Mouse (Mus musculus) myocyte (in vitro differentiated cells): ENCODE measurements around the gene Zswim8. TPM values are rescaled to one million over a fixed set of nuclear protein-coding genes. Genes with fewer than 3 reads are reported as not detected.

Experiments
- H3K27me3 ChIP-seq: one replicate; pipeline ENCODE4 v1.6.1; 2011; ENCODE audit not compliant: control insufficient read depth, insufficient read depth, insufficient read length
- H3K36me3 ChIP-seq: one replicate; pipeline ENCODE4 v1.6.1; 2011; ENCODE audit not compliant: control insufficient read depth, insufficient read depth
- H3K4me2 ChIP-seq: one replicate; pipeline ENCODE4 v1.6.1; 2011; ENCODE audit warnings: low read depth, control low read depth
- H3K4me3 ChIP-seq: one replicate; pipeline ENCODE4 v1.5.1; 2011; ENCODE audit warnings: mild to moderate bottlenecking, control low read depth, moderate library complexity
- H3K79me2 ChIP-seq: one replicate; pipeline ENCODE4 v1.6.1; 2011; ENCODE audit not compliant: control insufficient read depth, insufficient read depth
- H3ac ChIP-seq: one replicate; pipeline ENCODE4 v1.6.1; 2011; ENCODE audit not compliant: control insufficient read depth, insufficient read length
- CEBPB ChIP-seq: IDR thresholded peaks from 2 replicates; pipeline ENCODE4 v1.6.1; 2011; ENCODE audit warnings: mild to moderate bottlenecking, moderate library complexity; ENCODE audit not compliant: poor library complexity, insufficient read depth, severe bottlenecking
- E2F4 ChIP-seq: IDR thresholded peaks from one replicate; pipeline ENCODE4 v1.6.1; 2011; ENCODE audit warnings: mild to moderate bottlenecking, control low read depth, moderate library complexity; ENCODE audit not compliant: insufficient read depth
- MAX ChIP-seq: IDR thresholded peaks from one replicate; pipeline ENCODE4 v1.6.1; 2011; ENCODE audit warnings: low read depth, mild to moderate bottlenecking, control low read depth
- MYOD1 ChIP-seq, 3 experiments: IDR thresholded peaks; one replicate each; pipeline ENCODE4 v1.6.1; 2011; ENCODE audit warnings: control low read depth in 2 of 3, low read depth in 2 of 3, mild to moderate bottlenecking in 2 of 3, moderate library complexity in 1 of 3; ENCODE audit not compliant: insufficient read length in 2 of 3, control insufficient read depth in 1 of 3
- MYOG ChIP-seq, 3 experiments: IDR thresholded peaks; one replicate each; pipeline ENCODE4 v1.6.1; 2011; ENCODE audit warnings: control low read depth in 2 of 3, low read depth in 2 of 3, mild to moderate bottlenecking in 2 of 3; ENCODE audit not compliant: insufficient read length in 2 of 3, control insufficient read depth in 1 of 3, insufficient read depth in 1 of 3
- POLR2A ChIP-seq: IDR thresholded peaks from one replicate; pipeline ENCODE4 v1.6.1; 2011; ENCODE audit warnings: low read depth, mild to moderate bottlenecking, control low read depth, moderate library complexity; ENCODE audit not compliant: insufficient read length
- POLR2AphosphoS2 ChIP-seq: IDR thresholded peaks from one replicate; pipeline ENCODE4 v1.6.1; 2011; ENCODE audit warnings: low read depth, control low read depth; ENCODE audit not compliant: insufficient read length
- REST ChIP-seq: IDR thresholded peaks from one replicate; pipeline ENCODE4 v1.6.1; 2011; ENCODE audit warnings: mild to moderate bottlenecking, control low read depth, moderate library complexity; ENCODE audit not compliant: insufficient read depth, insufficient read length
- SRF ChIP-seq: IDR thresholded peaks from one replicate; pipeline ENCODE4 v1.6.1; 2011; ENCODE audit warnings: low read depth; ENCODE audit not compliant: control insufficient read depth, insufficient read length
- TCF12 ChIP-seq: IDR thresholded peaks from one replicate; pipeline ENCODE4 v1.6.1; 2011; ENCODE audit warnings: mild to moderate bottlenecking, control low read depth; ENCODE audit not compliant: poor library complexity, insufficient read depth, severe bottlenecking
- TCF3 ChIP-seq: IDR thresholded peaks from one replicate; pipeline ENCODE4 v1.6.1; 2011; ENCODE audit warnings: low read depth, control low read depth; ENCODE audit not compliant: insufficient read length
- USF1 ChIP-seq: IDR thresholded peaks from one replicate; pipeline ENCODE4 v1.6.1; 2011; ENCODE audit warnings: low read depth, mild to moderate bottlenecking, control low read depth, moderate library complexity
- polyA plus RNA-seq: library from polyadenylated mRNA; unstranded; fragments of >200 nt; fragmentation: generic; extraction: Trizol; gene quantifications from one replicate; pipeline ENCODE4 v1.2.1, GENCODE M21; 2012; ENCODE audit warnings: missing spikeins

The Zswim8 gene
- polyA plus RNA-seq, 1 experiment, result 74.9 TPM

DNA sequence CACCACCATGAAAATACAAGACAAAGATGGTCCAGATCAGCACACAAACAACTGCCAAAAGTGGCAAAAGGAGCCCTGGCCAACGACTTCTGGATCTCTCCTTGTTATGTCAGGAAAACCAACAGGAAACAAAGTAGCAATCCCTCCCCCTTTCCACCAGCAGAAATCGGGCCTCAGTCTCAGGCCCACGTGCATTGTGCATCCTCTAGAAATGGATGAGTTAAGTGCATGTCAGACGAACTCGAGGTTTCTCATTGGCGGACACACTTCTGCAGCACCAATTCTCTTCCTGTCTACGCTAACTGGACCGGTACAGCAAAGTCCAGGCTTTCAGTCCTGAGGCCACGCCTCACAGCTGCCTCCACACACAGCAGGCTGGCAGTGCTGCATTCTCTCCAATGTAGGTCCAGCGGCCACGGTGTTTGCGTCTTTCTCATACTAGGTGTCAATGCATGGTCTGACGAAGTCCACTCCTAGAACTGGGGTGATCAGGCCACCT is 28.6 kb downstream of the Zswim8 start:
- Histone ChIP-seq H3K4me2 (no peak overlapping the region), H3K4me3 (no peak overlapping the region), H3K27me3 (no peaks in the 10 kb centered on the region), H3K36me3 (peaks cover 21% of the 10 kb centered on the region), H3ac (no peak overlapping the region), H3K79me2 (no peaks in the 10 kb centered on the region)
- no peak for TF ChIP-seq POLR2A
- TF ChIP-seq MYOG (IDR thresholded peaks at IDR 0.05; ENCODE audit: control insufficient read depth in 1 of 3, insufficient read depth in 1 of 3, insufficient read length in 2 of 3, low read depth in 2 of 3), result no peak
- no peak for TF ChIP-seq CEBPB
- no peak for TF ChIP-seq REST
- TF ChIP-seq TCF3, result no peak
- no peak for TF ChIP-seq SRF
- no peak for TF ChIP-seq TCF12
- TF ChIP-seq MAX, result no peak
- no peak for TF ChIP-seq MYOD1 (IDR thresholded peaks at IDR 0.05; ENCODE audit: control insufficient read depth in 1 of 3, insufficient read length in 2 of 3, low read depth in 2 of 3)
- TF ChIP-seq USF1, result no peak
- no peak for TF ChIP-seq E2F4
- no peak for TF ChIP-seq POLR2AphosphoS2

- Histone ChIP-seq H3K27me3 (no peaks in the 10 kb centered on the region), H3K4me3 (no peak overlapping the region), H3ac (no peak overlapping the region), H3K36me3 (peaks cover 17% of the 10 kb centered on the region), H3K79me2 (no peaks in the 10 kb centered on the region), H3K4me2 (no peak overlapping the region)
- TF ChIP-seq TCF3 (no peak), CEBPB (no peak), MAX (no peak), E2F4 (no peak), POLR2A (no peak), USF1 (no peak), SRF (no peak), MYOG (IDR thresholded peaks at IDR 0.05; ENCODE audit: control insufficient read depth in 1 of 3, insufficient read depth in 1 of 3, insufficient read length in 2 of 3, low read depth in 2 of 3) (no peak), REST (no peak), TCF12 (no peak), MYOD1 (IDR thresholded peaks at IDR 0.05; ENCODE audit: control insufficient read depth in 1 of 3, insufficient read length in 2 of 3, low read depth in 2 of 3) (no peak)
These were observed 30.0 kb downstream of the Zswim8 start for GRCm38 (mm10) chr14:20737306-20737705.

GRCm38 (mm10) chr14:20738511-20738910 is 31.2 kb downstream of the Zswim8 start:
- TF ChIP-seq CEBPB, result no peak
- no peak for TF ChIP-seq MYOG (IDR thresholded peaks at IDR 0.05; ENCODE audit: control insufficient read depth in 1 of 3, insufficient read depth in 1 of 3, insufficient read length in 2 of 3, low read depth in 2 of 3)
- no peak for TF ChIP-seq POLR2AphosphoS2
- TF ChIP-seq TCF12, result no peak
- TF ChIP-seq MAX, result no peak
- no peak for TF ChIP-seq SRF
- TF ChIP-seq E2F4, result no peak
- no peak for TF ChIP-seq USF1
- no peak for TF ChIP-seq REST
- no peak for TF ChIP-seq MYOD1 (IDR thresholded peaks at IDR 0.05; ENCODE audit: control insufficient read depth in 1 of 3, insufficient read length in 2 of 3, low read depth in 2 of 3)
- TF ChIP-seq TCF3, result no peak
- TF ChIP-seq POLR2A, result no peak
- Histone ChIP-seq H3ac (no peak overlapping the region), H3K4me2 (no peak overlapping the region), H3K27me3 (no peaks in the 10 kb centered on the region), H3K79me2 (no peaks in the 10 kb centered on the region), H3K36me3 (peaks cover 20% of the 10 kb centered on the region), H3K4me3 (no peak overlapping the region)

- no peak overlapping the region for H3K4me2 ChIP-seq
- H3K36me3 ChIP-seq, result peaks cover 16% of the 10 kb centered on the region
- no peak overlapping the region for H3ac ChIP-seq
- TF ChIP-seq USF1, result no peak
- no peak for TF ChIP-seq TCF12
- TF ChIP-seq MYOD1 (IDR thresholded peaks at IDR 0.05; ENCODE audit: control insufficient read depth in 1 of 3, insufficient read length in 2 of 3, low read depth in 2 of 3), result no peak
- no peak for TF ChIP-seq POLR2AphosphoS2
- no peak for TF ChIP-seq REST
- TF ChIP-seq MYOG (IDR thresholded peaks at IDR 0.05; ENCODE audit: control insufficient read depth in 1 of 3, insufficient read depth in 1 of 3, insufficient read length in 2 of 3, low read depth in 2 of 3), result no peak
- no peak for TF ChIP-seq TCF3
- no peak for TF ChIP-seq MAX
- TF ChIP-seq CEBPB, result no peak
- TF ChIP-seq POLR2A, result no peak
- no peak for TF ChIP-seq E2F4
- TF ChIP-seq SRF, result no peak
- H3K4me3 ChIP-seq, result no peak overlapping the region
- no peaks in the 10 kb centered on the region for H3K27me3 ChIP-seq
- no peaks in the 10 kb centered on the region for H3K79me2 ChIP-seq
These were observed 33.9 kb downstream of the Zswim8 start for GRCm38 (mm10) chr14:20741301-20741700.
